Mouse (Mus musculus) myocyte (in vitro differentiated cells): ENCODE results near the gene Wdr46.

ENCODE experiments used
- MAX ChIP-seq: IDR thresholded peaks from one replicate; pipeline ENCODE4 v1.6.1; 2011; ENCODE audit warnings: low read depth, mild to moderate bottlenecking, control low read depth
- POLR2A ChIP-seq: IDR thresholded peaks from one replicate; pipeline ENCODE4 v1.6.1; 2011; ENCODE audit warnings: low read depth, mild to moderate bottlenecking, control low read depth, moderate library complexity; ENCODE audit not compliant: insufficient read length
- SRF ChIP-seq: IDR thresholded peaks from one replicate; pipeline ENCODE4 v1.6.1; 2011; ENCODE audit warnings: low read depth; ENCODE audit not compliant: control insufficient read depth, insufficient read length
- USF1 ChIP-seq: IDR thresholded peaks from one replicate; pipeline ENCODE4 v1.6.1; 2011; ENCODE audit warnings: low read depth, mild to moderate bottlenecking, control low read depth, moderate library complexity

- TF ChIP-seq SRF (no peak), POLR2A (no peak), MAX (no peak), USF1 (no peak)
Observed at GRCm38 (mm10) chr17:33957493-33957892, 17.0 kb downstream of the Wdr46 start.
